ENCODE assay signal across 22 mouse cellular contexts in genomic region chr14:32226601-32227000, GRCm38 (mm10). TPM values are rescaled to one million over a fixed set of nuclear protein-coding genes. Genes with fewer than 3 reads are reported as not detected.
DNase-seq lines count a peak whose midpoint lies in the region; ATAC-seq and TF ChIP-seq lines count a peak whose summit lies in the region.
"Had no signal": no experiment of that assay in that cellular context is flagged by ENCODE, and none has a peak within 500 bp of the region (broad histone marks: within the 10 kb centered on the region; RNA-seq: fewer than 3 reads in every experiment).

No protein-coding gene starts in this region.

- H3K9ac ChIP-seq in liver, adult 2 months (ENCODE audit: low read depth, low read length), result no peak overlapping the region
- H3K9ac ChIP-seq in liver, embryonic 11.5 days (ENCODE audit: low read depth, low read length), result no peak overlapping the region
- H3K9ac ChIP-seq: forebrain, embryonic 12.5 days; forebrain, embryonic 15.5 days; heart, embryonic 12.5 days; heart, embryonic 15.5 days; hindbrain, embryonic 12.5 days; hindbrain, embryonic 15.5 days had no signal

- DNase-seq in liver, adult 2 months (ENCODE audit: extremely low read depth, low read depth, low spot score), result peak; percentile 9
- DNase-seq in liver, embryonic 11.5 days (ENCODE audit: low spot score), result no peak
- DNase-seq in NIH3T3 (ENCODE audit: low read depth), result peak; percentile 65
- peak; percentile 43 for DNase-seq in fibroblast of lung, adult 2 months (ENCODE audit: low read depth)
- no peak for DNase-seq in cerebellum, adult 8-10 months
- no peak for DNase-seq in thymus, postnatal 10 days (ENCODE audit: low spot score in 2 of 2)
- DNase-seq: adrenal gland, adult 2 months; adrenal gland, postnatal 25 days; cerebellum, adult 11 months; cerebellum, adult 2 months; cerebellum, postnatal 10 days; gastrocnemius, postnatal 36 days; heart, adult 2 months; heart, postnatal 14 days; kidney, adult 2 months had no signal

- H3K79me2 ChIP-seq in liver, adult 2 months (ENCODE audit: control insufficient read depth, insufficient read depth, low read length), result no peaks in the 10 kb centered on the region

- no peak for TF ChIP-seq POLR2A in liver, adult 2 months (IDR thresholded peaks at IDR 0.05; ENCODE audit: extremely low read depth, insufficient read depth, low read length)

- no peak overlapping the region for H3K4me2 ChIP-seq in liver, embryonic 11.5 days
- H3K4me2 ChIP-seq: forebrain, embryonic 12.5 days; forebrain, embryonic 15.5 days; heart, embryonic 12.5 days; heart, embryonic 15.5 days; hindbrain, embryonic 12.5 days; hindbrain, embryonic 15.5 days had no signal

- H3K4me3 ChIP-seq in liver, adult 2 months (ENCODE audit: insufficient read depth, low read depth, low read length), result no peak overlapping the region
- no peak overlapping the region for H3K4me3 ChIP-seq in liver, embryonic 11.5 days (ENCODE audit: low read depth, low read length)
- H3K4me3 ChIP-seq: forebrain, embryonic 12.5 days; forebrain, embryonic 15.5 days; heart, adult 2 months; heart, embryonic 12.5 days; heart, embryonic 15.5 days; hindbrain, embryonic 12.5 days; hindbrain, embryonic 15.5 days had no signal

- peaks cover 5% of the 10 kb centered on the region; the same call in 1 of the 2 replicates for H3K36me3 ChIP-seq in liver, adult 2 months (ENCODE audit: control insufficient read depth, insufficient read depth, low read length)
- H3K36me3 ChIP-seq in liver, embryonic 11.5 days (ENCODE audit: control insufficient read depth, insufficient read depth, low read length), result no peaks in the 10 kb centered on the region; the same call in 1 of the 2 replicates
- H3K36me3 ChIP-seq: heart, embryonic 15.5 days had no signal

- H3K27me3 ChIP-seq in liver, adult 2 months (ENCODE audit: control insufficient read depth, insufficient read depth, low read length), result no peaks in the 10 kb centered on the region
- H3K27me3 ChIP-seq in liver, embryonic 11.5 days (replicated peaks; ENCODE audit: control insufficient read depth, insufficient read depth, low read length), result no peaks in the 10 kb centered on the region
- H3K27me3 ChIP-seq: forebrain, embryonic 12.5 days; forebrain, embryonic 15.5 days; heart, embryonic 12.5 days; heart, embryonic 15.5 days; hindbrain, embryonic 12.5 days; hindbrain, embryonic 15.5 days had no signal

- H3K27ac ChIP-seq in liver, adult 2 months (replicated peaks; ENCODE audit: insufficient read depth, low read depth, low read length), result no peak overlapping the region
- no peak overlapping the region for H3K27ac ChIP-seq in liver, embryonic 11.5 days (ENCODE audit: low read depth, low read length)
- H3K27ac ChIP-seq: forebrain, embryonic 12.5 days; forebrain, embryonic 15.5 days; heart, adult 2 months; heart, embryonic 15.5 days; hindbrain, embryonic 12.5 days; hindbrain, embryonic 15.5 days had no signal

- no peak for TF ChIP-seq CTCF in liver, adult 2 months (IDR thresholded peaks at IDR 0.05; ENCODE audit: low read depth, low read length)

- no peaks in the 10 kb centered on the region for H3K9me3 ChIP-seq in liver, embryonic 11.5 days (ENCODE audit: control insufficient read depth, low read length)
- H3K9me3 ChIP-seq: forebrain, embryonic 12.5 days; forebrain, embryonic 15.5 days; heart, embryonic 12.5 days; heart, embryonic 15.5 days; hindbrain, embryonic 12.5 days; hindbrain, embryonic 15.5 days had no signal

- no peak for ATAC-seq in liver, embryonic 11.5 days (replicated peaks; ENCODE audit: low FRiP score)
- ATAC-seq: forebrain, embryonic 15.5 days; intestine, postnatal 0 days had no signal

- no peaks in the 10 kb centered on the region for H3K4me1 ChIP-seq in liver, adult 2 months (ENCODE audit: control insufficient read depth, insufficient read depth, low read length)
- no peaks in the 10 kb centered on the region; the same call in 1 of the 2 replicates for H3K4me1 ChIP-seq in liver, embryonic 11.5 days (replicated peaks; ENCODE audit: control insufficient read depth, insufficient read depth, low read length)
- H3K4me1 ChIP-seq: forebrain, embryonic 12.5 days; forebrain, embryonic 15.5 days; heart, embryonic 15.5 days; hindbrain, embryonic 12.5 days; hindbrain, embryonic 15.5 days had no signal

RNA-seq across cellular contexts. Expression of gene Parg, which starts 24.9 kb away (rescaled TPM):
- 21.0 and 25.1 TPM in 2 replicates for total RNA-seq in liver, adult 2 months (2014; rRNA removed)
- 2.8 TPM in 2 replicates for polyA plus RNA-seq in liver, adult 2 months (2012; rRNA removed)
- polyA plus RNA-seq in liver, embryonic 11.5 days (2014; fragmentation: Nextera tagmentation; extraction: Ambion mirVana), result 37.2 and 41.3 TPM in 2 replicates

RNA-seq across cellular contexts. Expression of gene Timm23, which starts 24.9 kb away (rescaled TPM):
- total RNA-seq in liver, adult 2 months (2014; rRNA removed), result 191 and 195 TPM in 2 replicates
- polyA plus RNA-seq in liver, adult 2 months (2012; rRNA removed), result 122 and 156 TPM in 2 replicates
- 425 and 431 TPM in 2 replicates for polyA plus RNA-seq in liver, embryonic 11.5 days (2014; fragmentation: Nextera tagmentation; extraction: Ambion mirVana)

Comparison
In these comparisons a context has a peak if more than half of its experiments do, and no peak if none do; other contexts are left out.
1. DNase-seq: peak in liver, adult 2 months (single experiment), NIH3T3 (single experiment) and fibroblast of lung, adult 2 months (single experiment); none in liver, embryonic 11.5 days (single experiment), cerebellum, adult 8-10 months (single experiment) and thymus, postnatal 10 days (0 of 2).
2. RNA of gene Parg, which starts 24.9 kb away (polyA plus RNA-seq): 37.2 to 41.3 TPM in liver, embryonic 11.5 days; 2.8 TPM in liver, adult 2 months; every median in the first group is over 10 times any median in the second.